In the genomic region with DNA sequence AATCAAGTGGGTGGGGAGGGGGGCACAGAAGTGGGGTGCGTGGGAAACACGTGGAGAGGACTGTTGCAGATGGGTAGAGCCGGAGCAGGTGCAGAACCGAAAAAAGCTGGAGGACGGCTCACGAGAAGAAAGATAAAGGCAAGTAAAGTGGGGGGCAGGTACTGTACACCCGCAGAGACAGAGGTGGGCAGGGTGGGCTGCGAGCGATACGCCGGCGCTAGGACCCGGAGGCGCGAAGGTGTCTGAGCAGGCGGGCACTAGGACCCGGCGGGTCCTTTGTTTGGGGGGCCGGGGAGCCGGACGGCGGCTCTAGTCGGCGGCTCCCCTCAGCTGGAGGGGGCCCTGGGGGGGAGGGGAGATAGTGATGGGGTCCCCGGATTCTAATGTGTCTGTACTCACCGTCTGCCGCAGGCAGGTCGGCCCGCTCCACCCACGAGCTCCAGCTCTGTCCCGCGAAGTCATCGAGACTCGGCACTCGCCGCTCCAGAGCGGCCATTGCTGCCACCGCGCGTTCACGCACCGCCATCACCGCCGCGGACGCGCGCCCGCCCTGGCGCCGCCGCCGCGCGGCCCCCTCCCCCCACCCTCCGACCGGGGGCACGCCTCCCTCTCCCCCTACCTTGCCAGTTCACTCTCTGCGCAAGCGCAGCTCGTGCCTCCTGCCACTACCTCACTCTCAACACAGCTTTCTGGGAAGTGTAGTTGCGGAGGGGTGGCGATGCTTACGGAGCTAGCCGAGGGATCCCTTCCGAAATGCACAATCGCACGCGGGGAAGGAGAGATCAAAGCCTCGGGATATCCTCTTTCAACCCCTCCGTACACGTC, we compare ENCODE assay signal across 8 mouse cellular contexts. TPM values are rescaled to one million over a fixed set of nuclear protein-coding genes. Genes with fewer than 3 reads are reported as not detected.
DNase-seq lines count a peak whose midpoint lies in the region; ATAC-seq and TF ChIP-seq lines count a peak whose summit lies in the region.

No protein-coding gene starts in this region.

- H3K9me3 ChIP-seq in MEL (replicated peaks; ENCODE audit: insufficient read depth, low read length) = no peaks in the 10 kb centered on the region
- no peaks in the 10 kb centered on the region for H3K9me3 ChIP-seq in forebrain, postnatal 0 days (ENCODE audit: low read length)
- H3K9me3 ChIP-seq in lung, embryonic 15.5 days = no peaks in the 10 kb centered on the region

- H3K27me3 ChIP-seq in MEL (ENCODE audit: control insufficient read depth in 1 of 2, insufficient read depth in 2 of 2, low read length in 2 of 2) = no peaks in the 10 kb centered on the region
- H3K27me3 ChIP-seq in cerebellum, adult 2 months (ENCODE audit: control insufficient read depth, insufficient read depth, low read length) = no peaks in the 10 kb centered on the region
- no peaks in the 10 kb centered on the region for H3K27me3 ChIP-seq in forebrain, postnatal 0 days (ENCODE audit: insufficient read depth, low read length)
- no peaks in the 10 kb centered on the region for H3K27me3 ChIP-seq in lung, embryonic 15.5 days

- H3K4me2 ChIP-seq in forebrain, postnatal 0 days (ENCODE audit: low read depth) = peak overlapping the region; percentile 89
- peak overlapping the region; percentile 84 for H3K4me2 ChIP-seq in lung, embryonic 15.5 days

- H3K9ac ChIP-seq in MEL (ENCODE audit: control insufficient read depth, low read depth, low read length, poor library complexity, severe bottlenecking) = peak overlapping the region; percentile 93
- H3K9ac ChIP-seq in forebrain, postnatal 0 days = peak overlapping the region; percentile 83
- H3K9ac ChIP-seq in lung, embryonic 15.5 days = peak overlapping the region; percentile 59

- TF ChIP-seq POLR2A in MEL (IDR thresholded peaks at IDR 0.05; ENCODE audit: control insufficient read depth in 1 of 2, insufficient read depth in 1 of 2, low read depth in 1 of 2, low read length in 2 of 2, poor library complexity in 1 of 2) = peak; percentile 70 to 72
- TF ChIP-seq POLR2A in cerebellum, adult 2 months (IDR thresholded peaks at IDR 0.05; ENCODE audit: borderline replicate concordance, insufficient read depth, low read length) = peak; percentile 92

- no peak for TF ChIP-seq RAD21 in MEL (IDR thresholded peaks at IDR 0.05; ENCODE audit: low read depth, low read length)

- under 1% methylated on average over 67 of the region's 72 CpGs for WGBS in cerebellum, adult 2 months
- 1% methylated on average over 67 of the region's 72 CpGs for WGBS in forebrain, postnatal 0 days
- WGBS in lung, embryonic 15.5 days = under 1% methylated on average over 69 of the region's 72 CpGs

- peaks cover 8% of the 10 kb centered on the region for H3K79me2 ChIP-seq in MEL (ENCODE audit: control insufficient read depth, insufficient read depth, low read length, poor library complexity)

- peak; percentile 97 for DNase-seq in MEL (ENCODE audit: low read depth, low spot score)
- DNase-seq in cerebellum, adult 2 months = peak; percentile 96 to 97
- peak; percentile 99 for DNase-seq in forebrain, postnatal 0 days
- DNase-seq in heart, postnatal 4 days = peak; percentile 94
- peak; percentile 94 for DNase-seq in layer of hippocampus, adult 8-10 months (ENCODE audit: low spot score in 2 of 2)
- DNase-seq in ovary, adult 18-20 months (ENCODE audit: low spot score) = peak; percentile 93
- DNase-seq in thymus, postnatal 0 days (ENCODE audit: low spot score) = peak; percentile 97

- peak overlapping the region; percentile 78 for H3K27ac ChIP-seq in MEL (ENCODE audit: control insufficient read depth, low read depth, low read length)
- peak overlapping the region; percentile 86 for H3K27ac ChIP-seq in cerebellum, adult 2 months (ENCODE audit: insufficient read depth, low read length)
- H3K27ac ChIP-seq in forebrain, postnatal 0 days (ENCODE audit: low read depth, low read length) = peak overlapping the region; percentile 97
- H3K27ac ChIP-seq in lung, embryonic 15.5 days = peak overlapping the region; percentile 88

- peaks cover 2 to 9% of the 10 kb centered on the region in 2 experiments; a peak in 2 of 4 replicates for H3K4me1 ChIP-seq in MEL (ENCODE audit: control insufficient read depth in 1 of 2, insufficient read depth in 2 of 2, low read length in 2 of 2)
- H3K4me1 ChIP-seq in cerebellum, adult 2 months (ENCODE audit: control insufficient read depth, insufficient read depth, low read length) = peaks cover 12% of the 10 kb centered on the region
- peaks cover 25% of the 10 kb centered on the region for H3K4me1 ChIP-seq in forebrain, postnatal 0 days (ENCODE audit: insufficient read depth)
- peaks cover 34% of the 10 kb centered on the region for H3K4me1 ChIP-seq in lung, embryonic 15.5 days

- ATAC-seq in forebrain, postnatal 0 days = peak; percentile 95
- peak; percentile 93 for ATAC-seq in lung, embryonic 15.5 days (ENCODE audit: borderline replicate concordance, extremely low read depth, low FRiP score, low TSS enrichment)

- peak overlapping the region; percentile 78 to 93 for H3K4me3 ChIP-seq in MEL (ENCODE audit: control insufficient read depth in 1 of 2, insufficient read depth in 1 of 2, low read depth in 2 of 2, low read length in 2 of 2)
- peak overlapping the region; percentile 79 for H3K4me3 ChIP-seq in cerebellum, adult 2 months (replicated peaks; ENCODE audit: insufficient read depth, low read depth, low read length)
- peak overlapping the region; percentile 61 for H3K4me3 ChIP-seq in forebrain, postnatal 0 days (ENCODE audit: low read depth, low read length)
- H3K4me3 ChIP-seq in lung, embryonic 15.5 days = peak overlapping the region; percentile 56

- TF ChIP-seq EP300 in MEL (IDR thresholded peaks at IDR 0.05; ENCODE audit: low read depth in 1 of 2, low read length in 2 of 2) = no peak

- peaks cover 0 to 8% of the 10 kb centered on the region in 2 experiments; a peak in 2 of 4 replicates for H3K36me3 ChIP-seq in MEL (ENCODE audit: control insufficient read depth in 1 of 2, insufficient read depth in 2 of 2, low read length in 2 of 2)
- H3K36me3 ChIP-seq in forebrain, postnatal 0 days (ENCODE audit: insufficient read depth) = peaks cover 22% of the 10 kb centered on the region
- H3K36me3 ChIP-seq in lung, embryonic 15.5 days = peaks cover 13% of the 10 kb centered on the region; the same call in 1 of the 2 replicates

- peak in 1 of 3 experiments; percentile 13; a peak in 1 of 6 replicates for TF ChIP-seq CTCF in MEL (IDR thresholded peaks at IDR 0.05 in 2 of 3, conservative IDR thresholded peaks at IDR 0.05 in 1 of 3; ENCODE audit: control insufficient read depth in 1 of 3, insufficient read depth in 1 of 3, low read depth in 2 of 3, low read length in 3 of 3, poor library complexity in 1 of 3, severe bottlenecking in 1 of 3)
- no peak for TF ChIP-seq CTCF in cerebellum, adult 2 months (IDR thresholded peaks at IDR 0.05; ENCODE audit: borderline replicate concordance, insufficient read depth, low read depth, low read length)
- no peak for TF ChIP-seq CTCF in forebrain, postnatal 0 days (IDR thresholded peaks at IDR 0.05; ENCODE audit: low read depth)

RNA-seq across cellular contexts. Expression of a gene that starts 0.6 kb away (rescaled TPM):
- 4.4 and 5.6 TPM in 2 replicates for total RNA-seq in MEL (2012; rRNA removed)
- 10 to 100 TPM in 1 of 2 experiments, not detected in 1; 14.6 TPM for polyA plus RNA-seq in MEL (2012; ENCODE audit: insufficient read depth in 1 of 2, insufficient read length in 2 of 2, low read depth in 1 of 2, low replicate concordance in 2 of 2, missing spikeins in 1 of 2)
- 25.9 and 26.9 TPM in 2 replicates for polyA plus RNA-seq in cerebellum, adult 2 months (2012; rRNA removed)
- total RNA-seq in forebrain, postnatal 0 days (2014; rRNA removed) = 22.0 and 23.4 TPM in 2 replicates
- 18.1 and 20.7 TPM in 2 replicates for polyA plus RNA-seq in forebrain, postnatal 0 days (2015; fragmentation: Nextera tagmentation; extraction: Ambion mirVana)
- total RNA-seq in heart, postnatal 4 days (2021) = 1 to 10 TPM; 6.9 to 7.7 TPM
- total RNA-seq in layer of hippocampus, adult 8-10 months (2022) = 10 to 100 TPM; 23.1 to 36.3 (median 29.6) TPM
- polyA plus RNA-seq in lung, embryonic 15.5 days (2015; fragmentation: Nextera tagmentation; extraction: Ambion mirVana) = 14.5 TPM in 2 replicates
- 14.2 and 15.7 TPM in 2 replicates for polyA plus RNA-seq in thymus, postnatal 0 days (2015; fragmentation: Nextera tagmentation; extraction: Ambion mirVana)

RNA-seq across cellular contexts. Expression of a gene that starts 9.1 kb away (rescaled TPM):
- 2.9 and 3.6 TPM in 2 replicates for total RNA-seq in MEL (2012; rRNA removed)
- 1 to 10 TPM in 1 of 2 experiments, not detected in 1; 5.9 TPM for polyA plus RNA-seq in MEL (2012; ENCODE audit: insufficient read depth in 1 of 2, insufficient read length in 2 of 2, low read depth in 1 of 2, low replicate concordance in 2 of 2, missing spikeins in 1 of 2)
- 13.1 and 13.8 TPM in 2 replicates for polyA plus RNA-seq in cerebellum, adult 2 months (2012; rRNA removed)
- 4.1 and 5.4 TPM in 2 replicates for total RNA-seq in forebrain, postnatal 0 days (2014; rRNA removed)
- 3.3 and 4.5 TPM in 2 replicates for polyA plus RNA-seq in forebrain, postnatal 0 days (2015; fragmentation: Nextera tagmentation; extraction: Ambion mirVana)
- total RNA-seq in heart, postnatal 4 days (2021) = 1 to 10 TPM; 4.9 to 5.4 TPM
- 10 to 100 TPM; 15.7 to 21.2 (median 18.9) TPM for total RNA-seq in layer of hippocampus, adult 8-10 months (2022)
- 2.6 and 3.4 TPM in 2 replicates for polyA plus RNA-seq in lung, embryonic 15.5 days (2015; fragmentation: Nextera tagmentation; extraction: Ambion mirVana)
- polyA plus RNA-seq in thymus, postnatal 0 days (2015; fragmentation: Nextera tagmentation; extraction: Ambion mirVana) = 7.5 and 9.1 TPM in 2 replicates

RNA-seq across cellular contexts. Expression of a gene that starts 16.3 kb away (rescaled TPM):
- not detected in 2 replicates for total RNA-seq in MEL (2012; rRNA removed)
- not detected for polyA plus RNA-seq in MEL (2012; ENCODE audit: insufficient read depth in 1 of 2, insufficient read length in 2 of 2, low read depth in 1 of 2, low replicate concordance in 2 of 2, missing spikeins in 1 of 2)
- 2.4 TPM in 2 replicates for polyA plus RNA-seq in cerebellum, adult 2 months (2012; rRNA removed)
- 0.29 and 1.0 TPM in 2 replicates for total RNA-seq in forebrain, postnatal 0 days (2014; rRNA removed)
- 0.42 and 0.70 TPM in 2 replicates for polyA plus RNA-seq in forebrain, postnatal 0 days (2015; fragmentation: Nextera tagmentation; extraction: Ambion mirVana)
- 1 to 10 TPM; 2.6 to 4.1 TPM for total RNA-seq in heart, postnatal 4 days (2021)
- total RNA-seq in layer of hippocampus, adult 8-10 months (2022) = 1 to 10 TPM; 2.1 to 3.8 (median 2.8) TPM
- polyA plus RNA-seq in lung, embryonic 15.5 days (2015; fragmentation: Nextera tagmentation; extraction: Ambion mirVana) = 0.42 and 0.54 TPM in 2 replicates
- 0.10 and 0.14 TPM in 2 replicates for polyA plus RNA-seq in thymus, postnatal 0 days (2015; fragmentation: Nextera tagmentation; extraction: Ambion mirVana)

RNA-seq across cellular contexts. Expression of a gene that starts 24.0 kb away (rescaled TPM):
- total RNA-seq in MEL (2012; rRNA removed) = 3.7 and 4.6 TPM in 2 replicates
- 1 to 10 TPM in 1 of 2 experiments, not detected in 1; 9.5 TPM for polyA plus RNA-seq in MEL (2012; ENCODE audit: insufficient read depth in 1 of 2, insufficient read length in 2 of 2, low read depth in 1 of 2, low replicate concordance in 2 of 2, missing spikeins in 1 of 2)
- polyA plus RNA-seq in cerebellum, adult 2 months (2012; rRNA removed) = 50.8 and 53.5 TPM in 2 replicates
- 20.4 and 22.0 TPM in 2 replicates for total RNA-seq in forebrain, postnatal 0 days (2014; rRNA removed)
- polyA plus RNA-seq in forebrain, postnatal 0 days (2015; fragmentation: Nextera tagmentation; extraction: Ambion mirVana) = 9.4 and 12.1 TPM in 2 replicates
- total RNA-seq in heart, postnatal 4 days (2021) = 1 to 10 TPM; 7.1 to 8.1 TPM
- total RNA-seq in layer of hippocampus, adult 8-10 months (2022) = 10 to 100 TPM; 61.9 to 71.8 (median 68.3) TPM
- polyA plus RNA-seq in lung, embryonic 15.5 days (2015; fragmentation: Nextera tagmentation; extraction: Ambion mirVana) = 2.0 and 3.0 TPM in 2 replicates
- polyA plus RNA-seq in thymus, postnatal 0 days (2015; fragmentation: Nextera tagmentation; extraction: Ambion mirVana) = 1.4 and 1.6 TPM in 2 replicates

RNA-seq across cellular contexts. Expression of a gene that starts 46.6 kb away (rescaled TPM):
- 353 and 414 TPM in 2 replicates for total RNA-seq in MEL (2012; rRNA removed)
- 100 to 1,000 TPM in 1 of 2 experiments, not detected in 1; 429 TPM for polyA plus RNA-seq in MEL (2012; ENCODE audit: insufficient read depth in 1 of 2, insufficient read length in 2 of 2, low read depth in 1 of 2, low replicate concordance in 2 of 2, missing spikeins in 1 of 2)
- 111 and 112 TPM in 2 replicates for polyA plus RNA-seq in cerebellum, adult 2 months (2012; rRNA removed)
- 134 and 189 TPM in 2 replicates for total RNA-seq in forebrain, postnatal 0 days (2014; rRNA removed)
- 239 and 278 TPM in 2 replicates for polyA plus RNA-seq in forebrain, postnatal 0 days (2015; fragmentation: Nextera tagmentation; extraction: Ambion mirVana)
- 10 to 100 TPM; 77.4 to 81.8 TPM for total RNA-seq in heart, postnatal 4 days (2021)
- 10 to 100 TPM; 75.1 to 78.6 (median 77.7) TPM for total RNA-seq in layer of hippocampus, adult 8-10 months (2022)
- polyA plus RNA-seq in lung, embryonic 15.5 days (2015; fragmentation: Nextera tagmentation; extraction: Ambion mirVana) = 289 and 312 TPM in 2 replicates
- polyA plus RNA-seq in thymus, postnatal 0 days (2015; fragmentation: Nextera tagmentation; extraction: Ambion mirVana) = 311 and 322 TPM in 2 replicates

Comparison
In these comparisons a context has a peak if more than half of its experiments do, and no peak if none do; other contexts are left out.
1. Peak in every context shown above with its lines: DNase-seq, ATAC-seq, H3K4me3 ChIP-seq and H3K27ac ChIP-seq.